Mouse (Mus musculus) spleen, adult 2 months (tissue): ENCODE measurements around the gene Tmem127.

ENCODE experiments used
- CTCF ChIP-seq: fragments of 200-500 bp; IDR thresholded peaks from 2 replicates; pipeline ENCODE4 v1.5.1; 2011; ENCODE audit warnings: mild to moderate bottlenecking, inconsistent platforms; ENCODE audit not compliant: insufficient read depth, insufficient read length, insufficient replicate concordance; ENCODE audit errors: extremely low read depth
- POLR2A ChIP-seq: fragments of 200-500 bp; IDR thresholded peaks from 2 replicates; pipeline ENCODE4 v1.6.1; 2011; ENCODE audit warnings: low read depth, low read length, inconsistent platforms

DNA sequence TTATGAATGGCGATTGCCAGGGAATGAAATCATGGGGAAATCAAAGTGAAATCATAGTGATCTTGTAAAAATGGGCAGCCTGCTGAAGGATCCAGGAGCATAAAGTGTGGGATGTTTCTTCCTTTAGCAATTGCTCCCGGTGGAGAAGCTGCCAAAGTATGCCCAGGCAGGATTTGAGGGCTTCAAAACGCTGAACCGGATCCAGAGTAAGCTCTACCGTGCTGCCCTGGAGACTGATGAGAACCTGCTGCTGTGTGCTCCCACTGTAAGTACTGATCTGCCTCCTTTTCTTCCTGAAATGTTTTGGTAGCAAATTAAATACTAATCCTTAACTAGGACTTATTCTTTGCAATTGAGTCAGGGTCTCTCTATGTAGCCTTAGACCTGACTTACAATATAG is 30.0 kb upstream of the Tmem127 start:
- TF ChIP-seq CTCF: no peak
- no peak for TF ChIP-seq POLR2A
